Mouse (Mus musculus) CH12.LX (cell line): ENCODE measurements around the gene Bank1.

Source experiments
- BHLHE40 ChIP-seq: IDR thresholded peaks from 2 replicates; pipeline ENCODE4 v1.6.1; 2011; ENCODE audit warnings: mild to moderate bottlenecking, low read depth, low read length, improper control_type of control experiment
- CTCF ChIP-seq, 2 experiments: IDR thresholded peaks in 1 of 2; conservative IDR thresholded peaks in 1 of 2; 2 replicates each; pipeline ENCODE4 v1.5.1; 2011 to 2012; ENCODE audit warnings: low read depth in 2 of 2, low read length in 2 of 2, improper control_type of control experiment in 1 of 2, inconsistent platforms in 1 of 2, mild to moderate bottlenecking in 1 of 2, moderate library complexity in 1 of 2
- EP300 ChIP-seq: IDR thresholded peaks from 2 replicates; pipeline ENCODE4 v1.6.1; 2011; ENCODE audit warnings: low read length, improper control_type of control experiment
- HCFC1 ChIP-seq: IDR thresholded peaks from 2 replicates; pipeline ENCODE4 v1.6.1; 2012; ENCODE audit warnings: low read depth, mild to moderate bottlenecking, inconsistent platforms, low read length, improper control_type of control experiment
- MAFK ChIP-seq: IDR thresholded peaks from 2 replicates; pipeline ENCODE4 v1.6.1; 2011; ENCODE audit warnings: low read length, improper control_type of control experiment; ENCODE audit not compliant: insufficient replicate concordance
- POLR2A ChIP-seq: IDR thresholded peaks from 2 replicates; pipeline ENCODE4 v1.6.1; 2011; ENCODE audit warnings: low read depth, mild to moderate bottlenecking, improper control_type of control experiment, low read length
- POLR2AphosphoS2 ChIP-seq: IDR thresholded peaks from 2 replicates; pipeline ENCODE4 v1.6.1; 2011; ENCODE audit warnings: low read depth, low read length, improper control_type of control experiment

DNA sequence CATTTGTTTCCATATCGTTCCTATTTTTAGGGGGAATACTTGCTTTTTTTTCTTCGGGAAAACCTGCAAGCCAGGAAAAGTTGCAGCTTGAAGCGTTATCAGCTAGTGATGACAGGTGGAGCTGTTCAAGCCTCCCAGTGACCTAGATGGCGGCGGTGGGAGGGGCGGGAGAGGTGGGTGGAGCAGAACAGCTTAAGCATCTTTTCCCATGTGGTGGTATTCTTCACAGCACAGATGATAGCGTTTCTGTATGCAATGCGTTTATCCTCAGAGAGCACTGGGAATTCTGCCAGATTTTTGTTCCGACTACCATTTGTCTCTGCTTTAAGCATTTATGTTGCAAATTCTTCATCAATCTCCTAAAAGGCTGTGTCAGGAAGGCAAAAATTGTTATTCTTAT is 318.0 kb downstream of the Bank1 start:
- TF ChIP-seq POLR2A: no peak
- no peak for TF ChIP-seq MAFK
- TF ChIP-seq POLR2AphosphoS2: no peak
- peak in 1 of 2 experiments; percentile 7; a peak in 1 of 4 replicates for TF ChIP-seq CTCF (conservative IDR thresholded peaks at IDR 0.05 in 1 of 2, IDR thresholded peaks at IDR 0.05 in 1 of 2; ENCODE audit: low read depth in 2 of 2, low read length in 2 of 2)
- no peak for TF ChIP-seq HCFC1
- TF ChIP-seq EP300: no peak
- TF ChIP-seq BHLHE40: no peak
